Mouse (Mus musculus) midbrain, postnatal 0 days (tissue): ENCODE data around the gene Sh3rf3. TPM values are rescaled to one million over a fixed set of nuclear protein-coding genes. Genes with fewer than 3 reads are reported as not detected.

ENCODE experiments used
- ATAC-seq: fragments of 200-750 bp; cut with Nextera tagmentation; 2 replicates; pipeline ENCODE4 v1.8.0; 2017; ENCODE audit warnings: moderate number of reproducible peaks, mild to moderate bottlenecking, moderate TSS enrichment, moderate library complexity; ENCODE audit not compliant: low FRiP score
- DNase-seq: peaks from one replicate; pipeline ENCODE4 v3.0.0-alpha.2; 2015; ENCODE audit warnings: low spot score
- H3K27ac ChIP-seq: fragments of 300-500 bp; sonication (generic); 2 replicates; pipeline ENCODE4 v1.5.1; 2014; ENCODE audit warnings: low read depth, mild to moderate bottlenecking, low read length, mixed read lengths
- H3K27me3 ChIP-seq: fragments of 300-500 bp; sonication (generic); 2 replicates; pipeline ENCODE4 v1.6.1; 2014; ENCODE audit warnings: low read length, control low read depth, mixed read lengths; ENCODE audit not compliant: insufficient read depth
- H3K36me3 ChIP-seq: fragments of 300-500 bp; sonication (generic); 2 replicates; pipeline ENCODE4 v1.6.1; 2014; ENCODE audit warnings: low read length, control low read depth, mixed read lengths; ENCODE audit not compliant: insufficient read depth
- H3K4me1 ChIP-seq: fragments of 300-500 bp; sonication (generic); 2 replicates; pipeline ENCODE4 v1.6.1; 2014; ENCODE audit warnings: mild to moderate bottlenecking, control low read depth, antibody characterized with exemption, low read length, mixed read lengths; ENCODE audit not compliant: insufficient read depth
- H3K4me2 ChIP-seq: fragments of 300-500 bp; sonication (generic); 2 replicates; pipeline ENCODE4 v1.6.1; 2014; ENCODE audit warnings: low read depth, mild to moderate bottlenecking, low read length, mixed read lengths; ENCODE audit not compliant: poor library complexity, severe bottlenecking
- H3K4me3 ChIP-seq: fragments of 300-500 bp; sonication (generic); 2 replicates; pipeline ENCODE4 v1.5.1; 2014; ENCODE audit warnings: low read depth, mild to moderate bottlenecking, low read length, moderate library complexity
- H3K9ac ChIP-seq: fragments of 300-500 bp; sonication (generic); replicated peaks from 2 replicates; pipeline ENCODE4 v1.6.1; 2014; ENCODE audit warnings: mild to moderate bottlenecking, low read length, moderate library complexity, mixed read lengths; ENCODE audit not compliant: poor library complexity, severe bottlenecking
- H3K9me3 ChIP-seq: fragments of 300-500 bp; sonication (generic); 2 replicates; pipeline ENCODE4 v1.6.1; 2016; ENCODE audit warnings: low read length, control low read depth
- CTCF ChIP-seq: IDR thresholded peaks from 2 replicates; pipeline ENCODE4 v1.5.1; 2016; ENCODE audit warnings: antibody characterized with exemption, mild to moderate bottlenecking
- WGBS: fragments of 180-500 bp; shearing (Covaris S2); extraction: QIAGEN DNeasy Blood & Tissue Kit; methylation state at CpG from one replicate; pipeline ENCODE4 v1.1.7; 2014; 5-methylcytosine and 5-hydroxymethylcytosine counted together
- polyA plus RNA-seq: library from polyadenylated mRNA; unstranded; fragments of >200 nt; fragmentation: Nextera tagmentation; extraction: Ambion mirVana; gene quantifications from 2 replicates; pipeline ENCODE4 v1.2.1, GENCODE M21; 2015
- total RNA-seq: library from RNA; depleted of rRNA; stranded (reverse); fragments of >200 nt; gene quantifications from 2 replicates; pipeline ENCODE4 v1.2.3, GENCODE M21; 2014

Sh3rf3 gene
- total and polyA plus RNA-seq, 2 experiments from 2014 or later: 4.6 to 31.9 TPM

DNA sequence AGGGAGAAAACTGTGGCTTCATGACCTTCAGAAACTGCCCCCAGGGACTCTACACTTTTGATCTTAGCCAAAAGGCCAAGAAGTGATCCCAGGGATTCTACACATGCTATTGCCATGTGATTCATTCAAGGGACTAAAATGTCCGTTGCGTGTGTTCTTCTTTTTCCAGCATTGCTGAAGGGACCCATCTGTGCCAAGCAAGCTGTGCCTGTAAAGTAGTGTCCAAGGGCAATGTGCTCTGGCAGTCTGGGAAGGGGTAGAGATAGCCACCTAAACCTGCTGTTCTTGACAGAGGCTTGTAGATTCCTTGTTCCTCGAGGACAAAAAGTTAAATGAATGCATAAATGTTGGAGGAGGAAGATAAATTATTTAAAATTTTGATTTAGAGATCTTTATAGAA, 178.5 kb downstream of the Sh3rf3 start:
- Histone ChIP-seq H3K27me3 (no peaks in the 10 kb centered on the region), H3K36me3 (no peaks in the 10 kb centered on the region), H3K4me3 (no peak overlapping the region), H3K27ac (no peak overlapping the region), H3K4me1 (no peaks in the 10 kb centered on the region), H3K9ac (no peak overlapping the region), H3K9me3 (no peaks in the 10 kb centered on the region), H3K4me2 (no peak overlapping the region)
- WGBS: 82% methylated on average over 3 of the region's 3 CpGs
- no peak for TF ChIP-seq CTCF
- DNase-seq: no peak
- no peak for ATAC-seq

DNA sequence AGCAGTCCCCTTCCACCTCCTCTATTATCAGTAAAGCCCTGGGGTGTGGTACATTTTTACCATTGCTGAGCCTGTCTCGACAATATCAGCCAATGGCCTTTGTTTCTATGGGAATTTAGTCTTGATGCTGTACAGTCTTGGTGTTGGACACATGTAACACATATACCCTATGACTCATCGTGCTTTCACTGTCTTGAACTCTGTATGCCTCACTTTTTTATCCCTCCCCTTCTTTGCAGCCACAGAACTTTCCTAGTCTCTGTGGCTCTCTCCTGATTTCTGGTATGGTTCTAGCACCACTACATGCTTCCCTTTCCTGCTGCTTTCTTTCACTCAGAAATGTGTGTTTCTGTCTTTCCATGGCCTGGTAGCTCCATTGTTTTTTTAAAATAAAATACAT, 181.6 kb downstream of the Sh3rf3 start:
- H3K4me1 ChIP-seq: no peaks in the 10 kb centered on the region
- no peak overlapping the region for H3K4me2 ChIP-seq
- H3K9ac ChIP-seq: no peak overlapping the region
- 88% methylated on average over 2 of the region's 2 CpGs for WGBS
- TF ChIP-seq CTCF: no peak
- no peaks in the 10 kb centered on the region for H3K9me3 ChIP-seq
- ATAC-seq (no peak), DNase-seq (no peak)
- no peak overlapping the region for H3K4me3 ChIP-seq
- no peaks in the 10 kb centered on the region for H3K36me3 ChIP-seq
- no peak overlapping the region for H3K27ac ChIP-seq
- no peaks in the 10 kb centered on the region for H3K27me3 ChIP-seq

DNA sequence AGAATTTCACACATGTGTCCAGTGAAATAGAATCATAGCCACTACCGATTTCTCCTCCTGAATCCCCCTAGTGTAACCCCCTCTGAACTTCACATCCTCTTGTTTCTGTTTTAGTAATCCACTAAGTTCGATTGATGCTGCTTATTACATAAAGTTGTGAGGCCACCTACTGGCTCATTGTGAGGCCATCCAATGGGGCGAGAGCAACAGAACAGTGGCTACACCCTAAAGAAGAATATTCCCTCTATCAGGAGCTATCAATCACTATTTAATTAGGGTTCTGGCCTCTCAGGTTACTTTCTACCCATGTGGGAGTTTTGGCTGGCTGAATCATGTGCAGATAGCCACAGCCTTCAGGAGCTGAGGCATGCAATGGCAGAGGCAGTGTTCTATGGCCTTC, 182.0 kb downstream of the Sh3rf3 start:
- Histone ChIP-seq H3K27me3 (no peaks in the 10 kb centered on the region), H3K9me3 (no peaks in the 10 kb centered on the region), H3K4me2 (no peak overlapping the region), H3K4me3 (no peak overlapping the region), H3K4me1 (no peaks in the 10 kb centered on the region), H3K27ac (no peak overlapping the region), H3K9ac (no peak overlapping the region), H3K36me3 (no peaks in the 10 kb centered on the region)
- peak; percentile 16 for TF ChIP-seq CTCF
- no peak for ATAC-seq
- DNase-seq: no peak
- 76% methylated on average over 3 of the region's 3 CpGs for WGBS

DNA sequence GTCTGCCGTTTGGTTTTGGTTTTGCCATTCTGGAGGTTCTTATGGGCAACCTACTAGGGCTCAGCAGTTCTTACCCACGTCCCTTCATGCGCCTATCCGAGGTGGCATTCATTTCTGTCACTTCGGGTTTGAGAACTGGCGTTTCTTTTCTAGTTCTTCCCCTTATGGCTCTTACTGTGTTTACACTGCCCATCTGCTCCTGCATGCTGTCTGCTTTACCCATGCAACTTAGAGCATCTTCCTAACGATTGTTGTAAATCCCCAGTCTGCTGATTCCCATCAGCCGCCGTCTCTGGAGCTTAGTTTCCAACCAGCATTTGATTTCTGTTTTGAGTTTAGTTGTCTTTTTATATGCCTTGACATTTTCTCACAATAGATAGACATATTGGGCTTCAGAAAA, 189.2 kb downstream of the Sh3rf3 start:
- Histone ChIP-seq H3K9me3 (no peaks in the 10 kb centered on the region), H3K27ac (no peak overlapping the region), H3K4me3 (no peak overlapping the region), H3K36me3 (no peaks in the 10 kb centered on the region), H3K27me3 (no peaks in the 10 kb centered on the region), H3K4me2 (no peak overlapping the region), H3K9ac (no peak overlapping the region), H3K4me1 (no peaks in the 10 kb centered on the region)
- ATAC-seq (no peak), DNase-seq (no peak)
- WGBS: 94% methylated on average over 9 of the region's 9 CpGs
- no peak for TF ChIP-seq CTCF

DNA sequence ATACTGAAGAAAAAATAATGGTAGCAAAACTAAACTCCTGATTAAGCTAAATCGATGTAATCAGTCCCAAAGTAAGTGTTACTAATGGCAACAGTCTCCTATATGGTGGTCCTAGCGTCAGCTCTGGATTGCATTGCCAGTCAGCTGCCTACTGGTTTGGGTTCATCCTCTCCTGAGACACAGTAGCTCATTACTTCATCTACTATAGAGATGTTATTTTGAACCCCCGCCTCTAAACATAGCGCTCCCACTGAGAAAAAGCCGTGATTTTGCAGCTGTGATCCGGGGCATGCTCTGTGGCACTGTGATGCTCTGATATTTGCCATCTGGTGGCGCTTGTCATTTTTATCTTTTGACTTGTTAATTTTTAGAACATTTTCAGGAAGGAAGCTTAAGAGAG, 198.3 kb downstream of the Sh3rf3 start:
- H3K9ac ChIP-seq: no peak overlapping the region
- no peak overlapping the region for H3K4me2 ChIP-seq
- ATAC-seq (no peak), DNase-seq (no peak)
- no peak overlapping the region for H3K27ac ChIP-seq
- no peaks in the 10 kb centered on the region for H3K27me3 ChIP-seq
- WGBS: 89% methylated on average over 7 of the region's 7 CpGs
- no peaks in the 10 kb centered on the region for H3K36me3 ChIP-seq
- no peak overlapping the region for H3K4me3 ChIP-seq
- no peaks in the 10 kb centered on the region for H3K9me3 ChIP-seq
- H3K4me1 ChIP-seq: no peaks in the 10 kb centered on the region
- TF ChIP-seq CTCF: no peak

DNA sequence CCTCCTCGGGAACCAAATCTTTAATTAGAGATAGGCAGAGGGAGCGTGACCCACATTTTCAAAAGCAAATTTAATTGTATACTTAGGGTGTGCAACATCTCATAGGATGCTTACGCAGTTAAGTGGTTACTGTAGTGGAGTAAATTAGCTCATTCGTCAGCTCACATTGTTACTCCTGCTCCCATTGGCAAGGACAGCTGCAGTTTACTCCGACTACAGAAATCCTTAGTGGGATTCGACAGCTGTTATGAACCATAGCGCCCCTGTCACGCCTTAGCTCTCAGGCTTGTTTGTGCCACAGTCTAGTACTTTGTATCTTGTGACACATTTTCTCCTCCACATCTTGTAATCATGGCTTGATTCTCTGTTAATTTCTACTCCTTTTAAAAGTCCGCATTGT, 200.5 kb downstream of the Sh3rf3 start:
- no peaks in the 10 kb centered on the region for H3K4me1 ChIP-seq
- ATAC-seq (no peak), DNase-seq (peak; percentile 21)
- no peak overlapping the region for H3K9ac ChIP-seq
- no peaks in the 10 kb centered on the region for H3K36me3 ChIP-seq
- H3K4me2 ChIP-seq: no peak overlapping the region
- H3K9me3 ChIP-seq: no peaks in the 10 kb centered on the region
- no peak for TF ChIP-seq CTCF
- 81% methylated on average over 9 of the region's 9 CpGs for WGBS
- no peaks in the 10 kb centered on the region for H3K27me3 ChIP-seq
- no peak overlapping the region for H3K4me3 ChIP-seq
- no peak overlapping the region for H3K27ac ChIP-seq
